Mouse (Mus musculus) liver, embryonic 13.5 days (tissue): ENCODE results near the gene Ppp1r3f. TPM values are rescaled to one million over a fixed set of nuclear protein-coding genes. Genes with fewer than 3 reads are reported as not detected.

Experiments used
- ATAC-seq: fragments of 200-750 bp; cut with Nextera tagmentation; 2 replicates; pipeline ENCODE4 v1.8.0; 2017; ENCODE audit warnings: low read depth, mild to moderate bottlenecking, moderate number of reproducible peaks, moderate library complexity
- DNase-seq: peaks from one replicate; pipeline ENCODE4 v3.0.0; 2022
- H3K27ac ChIP-seq: fragments of 300-500 bp; sonication (generic); 2 replicates; pipeline ENCODE4 v1.5.1; 2015; ENCODE audit warnings: moderate library complexity, mild to moderate bottlenecking, inconsistent platforms
- H3K27me3 ChIP-seq: fragments of 300-500 bp; sonication (generic); 2 replicates; pipeline ENCODE4 v1.6.1; 2015; ENCODE audit warnings: mild to moderate bottlenecking, inconsistent platforms
- H3K36me3 ChIP-seq: fragments of 300-500 bp; sonication (generic); 2 replicates; pipeline ENCODE4 v1.6.1; 2015; ENCODE audit warnings: mild to moderate bottlenecking, inconsistent platforms
- H3K4me1 ChIP-seq: fragments of 300-500 bp; sonication (generic); replicated peaks from 2 replicates; pipeline ENCODE4 v1.6.1; 2015; ENCODE audit warnings: inconsistent platforms
- H3K4me2 ChIP-seq: fragments of 300-500 bp; sonication (generic); 2 replicates; pipeline ENCODE4 v1.6.1; 2015; ENCODE audit warnings: inconsistent platforms, mild to moderate bottlenecking, moderate library complexity
- H3K4me3 ChIP-seq: fragments of 300-500 bp; sonication (generic); replicated peaks from 2 replicates; pipeline ENCODE4 v1.5.1; 2015; ENCODE audit warnings: mild to moderate bottlenecking, inconsistent platforms
- H3K9ac ChIP-seq: fragments of 300-500 bp; sonication (generic); 2 replicates; pipeline ENCODE4 v1.6.1; 2015; ENCODE audit warnings: mild to moderate bottlenecking, inconsistent platforms
- H3K9me3 ChIP-seq: fragments of 300-500 bp; sonication (generic); replicated peaks from 2 replicates; pipeline ENCODE4 v1.6.1; 2016; ENCODE audit warnings: inconsistent platforms
- WGBS: fragments of 180-500 bp; shearing (Covaris S2); methylation state at CpG from one replicate; pipeline ENCODE4 v1.1.7; 2015; ENCODE audit not compliant: insufficient replicate concordance; 5-methylcytosine and 5-hydroxymethylcytosine counted together
- polyA plus RNA-seq: library from polyadenylated mRNA; unstranded; fragments of >200 nt; fragmentation: Nextera tagmentation; extraction: Ambion mirVana; gene quantifications from 2 replicates; pipeline ENCODE4 v1.2.1, GENCODE M21; 2015

Ppp1r3f gene
- polyA plus RNA-seq, 1 experiment from 2014 or later = 0.37 TPM

GRCm38 (mm10) chrX:7524961-7525360 is 49.1 kb downstream of the Ppp1r3f start:
- 54% methylated on average over 3 of the region's 3 CpGs for WGBS
- no peak for ATAC-seq

More at GRCm38 (mm10) chrX:7524961-7525360, 49.1 kb downstream of the Ppp1r3f start:
- Histone ChIP-seq H3K4me3 (no peak overlapping the region), H3K36me3 (no peaks in the 10 kb centered on the region), H3K27ac (no peak overlapping the region), H3K4me1 (no peaks in the 10 kb centered on the region), H3K27me3 (no peaks in the 10 kb centered on the region), H3K9me3 (no peaks in the 10 kb centered on the region), H3K4me2 (no peak overlapping the region), H3K9ac (no peak overlapping the region)
- no peak for DNase-seq

Other genes starting within 250 kb of the Ppp1r3f start
- gene Usp27x, start 198.5 kb downstream of the Ppp1r3f start, polyA plus RNA-seq = 0.03 and 0.10 TPM in 2 replicates
- gene Foxp3, start 639 bp downstream of the Ppp1r3f start, polyA plus RNA-seq = 0.05 TPM in 1 of 2 replicates, not detected in the other
- 22.3 and 23.4 TPM in 2 replicates for gene Ccdc22, start 31.2 kb upstream of the Ppp1r3f start, polyA plus RNA-seq
- 0.10 TPM in 1 of 2 replicates, not detected in the other for gene Cacna1f, start 32.8 kb upstream of the Ppp1r3f start, polyA plus RNA-seq
- 0.34 and 0.55 TPM in 2 replicates for gene Syp, start 64.2 kb upstream of the Ppp1r3f start, polyA plus RNA-seq
- 0.86 and 0.95 TPM in 2 replicates for gene Prickle3, start 83.0 kb upstream of the Ppp1r3f start, polyA plus RNA-seq
- 28.2 and 32.5 TPM in 2 replicates for gene Plp2, start 97.1 kb upstream of the Ppp1r3f start, polyA plus RNA-seq
- gene Magix, start 107.0 kb upstream of the Ppp1r3f start, polyA plus RNA-seq = not detected in 2 replicates
- 15.0 and 17.7 TPM in 2 replicates for gene Gpkow, start 122.8 kb upstream of the Ppp1r3f start, polyA plus RNA-seq
- 13.3 and 15.2 TPM in 2 replicates for gene Wdr45, start 140.1 kb upstream of the Ppp1r3f start, polyA plus RNA-seq
- gene Gm45208, start 148.0 kb upstream of the Ppp1r3f start, polyA plus RNA-seq = 0.25 TPM in 1 of 2 replicates, not detected in the other
- 8.3 and 9.1 TPM in 2 replicates for gene Praf2, start 154.2 kb upstream of the Ppp1r3f start, polyA plus RNA-seq
- gene Ccdc120, start 176.6 kb upstream of the Ppp1r3f start, polyA plus RNA-seq = 1.7 TPM in 2 replicates
- gene Tfe3, start 188.3 kb upstream of the Ppp1r3f start, polyA plus RNA-seq = 8.9 and 10.1 TPM in 2 replicates
- 30.6 and 32.3 TPM in 2 replicates for gene Gripap1, start 215.5 kb upstream of the Ppp1r3f start, polyA plus RNA-seq
- gene Kcnd1, start 248.0 kb upstream of the Ppp1r3f start, polyA plus RNA-seq = 0.13 and 0.34 TPM in 2 replicates